Mouse (Mus musculus): Measurements from ENCODE around the gene Suclg2.

DNA sequence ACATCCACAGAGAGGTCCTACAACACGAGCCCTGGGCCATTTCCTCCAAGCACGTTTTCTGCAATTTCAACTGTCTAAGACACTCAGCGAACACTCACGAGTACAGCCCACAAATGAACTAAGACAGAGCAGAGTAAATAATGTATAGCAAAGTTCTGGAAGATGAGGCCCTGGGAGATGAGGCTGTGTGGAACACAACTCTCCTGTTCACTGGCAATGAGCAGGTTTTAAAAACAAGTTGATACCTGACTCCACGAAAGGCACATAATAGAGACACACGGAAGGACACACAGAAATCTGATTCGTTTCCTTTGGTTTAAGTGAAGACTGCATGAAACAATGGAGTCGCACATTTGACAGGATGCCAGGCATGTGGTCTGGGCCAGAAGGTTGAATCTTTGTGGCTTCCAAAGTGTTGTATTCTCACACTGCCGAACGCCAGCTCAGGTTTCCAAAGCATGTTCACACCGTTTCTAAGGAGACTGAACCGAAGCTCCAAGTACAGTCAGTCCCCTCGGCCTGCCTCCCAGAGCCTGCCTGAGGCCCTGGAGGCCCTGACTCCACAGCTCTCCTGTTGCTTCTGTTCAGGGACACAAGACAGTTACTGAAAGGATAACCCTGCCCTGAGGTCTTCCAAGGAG lies 68.4 kb downstream of the Suclg2 start:
- TF ChIP-seq POLR2A (IDR thresholded peaks at IDR 0.05; ENCODE audit: borderline replicate concordance, insufficient read depth, low read length) (no peak), CTCF (IDR thresholded peaks at IDR 0.05; ENCODE audit: borderline replicate concordance, insufficient read depth, low read depth, low read length) (no peak)

All from cerebellum, adult 2 months (tissue).